Mouse (Mus musculus) forebrain, embryonic 11.5 days (tissue): ENCODE results near the gene Rnasek. TPM values are rescaled to one million over a fixed set of nuclear protein-coding genes. Genes with fewer than 3 reads are reported as not detected.

Experiments used
- ATAC-seq: fragments of 200-750 bp; cut with Nextera tagmentation; replicated peaks from 2 replicates; pipeline ENCODE4 v1.8.0; 2017; ENCODE audit warnings: moderate TSS enrichment; ENCODE audit not compliant: low FRiP score
- DNase-seq: peaks from one replicate; pipeline ENCODE4 v3.0.0-alpha.2; 2017; ENCODE audit warnings: low spot score
- H3K27ac ChIP-seq: fragments of 300-500 bp; sonication (generic); 2 replicates; pipeline ENCODE4 v1.5.1; 2014; ENCODE audit warnings: low read depth, low read length
- H3K27me3 ChIP-seq: fragments of 300-500 bp; sonication (generic); 2 replicates; pipeline ENCODE4 v1.6.1; 2014; ENCODE audit warnings: mild to moderate bottlenecking, low read length, mixed read lengths; ENCODE audit not compliant: control insufficient read depth, insufficient read depth
- H3K36me3 ChIP-seq: fragments of 300-500 bp; sonication (generic); 2 replicates; pipeline ENCODE4 v1.6.1; 2014; ENCODE audit warnings: mild to moderate bottlenecking, low read length, moderate library complexity, mixed read lengths; ENCODE audit not compliant: control insufficient read depth, insufficient read depth
- H3K4me1 ChIP-seq: fragments of 300-500 bp; sonication (generic); replicated peaks from 2 replicates; pipeline ENCODE4 v1.6.1; 2014; ENCODE audit warnings: low read length, mixed read lengths; ENCODE audit not compliant: control insufficient read depth, insufficient read depth
- H3K4me2 ChIP-seq: fragments of 300-500 bp; sonication (generic); 2 replicates; pipeline ENCODE4 v1.6.1; 2014; ENCODE audit warnings: low read depth, mild to moderate bottlenecking, low read length, moderate library complexity, mixed read lengths; ENCODE audit not compliant: severe bottlenecking
- H3K4me3 ChIP-seq: fragments of 300-500 bp; sonication (generic); 2 replicates; pipeline ENCODE4 v1.5.1; 2014; ENCODE audit warnings: low read depth, low read length
- H3K9ac ChIP-seq: fragments of 300-500 bp; sonication (generic); 2 replicates; pipeline ENCODE4 v1.6.1; 2014; ENCODE audit warnings: low read length
- H3K9me3 ChIP-seq: fragments of 300-500 bp; sonication (generic); 2 replicates; pipeline ENCODE4 v1.6.1; 2016; ENCODE audit warnings: low read length, mixed read lengths; ENCODE audit not compliant: control insufficient read depth
- WGBS: fragments of 180-500 bp; shearing (Covaris S2); extraction: QIAGEN DNeasy Blood & Tissue Kit; methylation state at CpG from one replicate; pipeline ENCODE4 v1.1.7; 2014; 5-methylcytosine and 5-hydroxymethylcytosine counted together
- polyA plus RNA-seq: library from polyadenylated mRNA; unstranded; fragments of >200 nt; fragmentation: Nextera tagmentation; extraction: Ambion mirVana; gene quantifications from 2 replicates; pipeline ENCODE4 v1.2.1, GENCODE M21; 2014

The Rnasek gene
- polyA plus RNA-seq, 1 experiment from 2014 or later, result 110 TPM

GRCm38 (mm10) chr11:70247136-70247845, 7.6 kb upstream of the Rnasek start:
- H3K9ac ChIP-seq, result no peak overlapping the region
- DNase-seq, result peak; percentile 75
- 0 out of 2 replicates have a peak, but pooled peaks cover 2% of the 10 kb centered on the region for H3K27me3 ChIP-seq
- H3K4me2 ChIP-seq, result no peak overlapping the region
- WGBS, result 50% methylated on average over 9 of the region's 9 CpGs
- no peaks in the 10 kb centered on the region for H3K9me3 ChIP-seq
- no peak overlapping the region for H3K27ac ChIP-seq
- H3K36me3 ChIP-seq, result no peaks in the 10 kb centered on the region
- H3K4me3 ChIP-seq, result no peak overlapping the region
- no peaks in the 10 kb centered on the region for H3K4me1 ChIP-seq
- ATAC-seq, result no peak

GRCm38 (mm10) chr11:70242591-70242990, 2.9 kb upstream of the Rnasek start:
- H3K4me3 ChIP-seq, result no peak overlapping the region
- H3K4me1 ChIP-seq, result peaks cover 11% of the 10 kb centered on the region
- no peaks in the 10 kb centered on the region for H3K27me3 ChIP-seq

GRCm38 (mm10) chr11:70238591-70239440, 826 bp downstream of the Rnasek start:
- Histone ChIP-seq H3K27ac (peak overlapping the region; percentile 70; the same call in 1 of the 2 replicates), H3K36me3 (peaks cover 5% of the 10 kb centered on the region; the same call in 1 of the 2 replicates), H3K4me3 (peak overlapping the region; percentile 83), H3K4me1 (peaks cover 14% of the 10 kb centered on the region), H3K27me3 (no peaks in the 10 kb centered on the region), H3K9ac (peak overlapping the region; percentile 86), H3K9me3 (no peaks in the 10 kb centered on the region), H3K4me2 (peak overlapping the region; percentile 95)
- 13% methylated on average over 23 of the region's 23 CpGs for WGBS
- no peak for DNase-seq
- no peak for ATAC-seq

More at GRCm38 (mm10) chr11:70242591-70242990, 2.9 kb upstream of the Rnasek start:
- ATAC-seq (no peak), DNase-seq (no peak)
- H3K27ac ChIP-seq, result no peak overlapping the region
- 72% methylated on average over 11 of the region's 11 CpGs for WGBS
- H3K9me3 ChIP-seq, result no peaks in the 10 kb centered on the region
- no peak overlapping the region for H3K4me2 ChIP-seq
- H3K9ac ChIP-seq, result no peak overlapping the region
- H3K36me3 ChIP-seq, result no peaks in the 10 kb centered on the region

DNA sequence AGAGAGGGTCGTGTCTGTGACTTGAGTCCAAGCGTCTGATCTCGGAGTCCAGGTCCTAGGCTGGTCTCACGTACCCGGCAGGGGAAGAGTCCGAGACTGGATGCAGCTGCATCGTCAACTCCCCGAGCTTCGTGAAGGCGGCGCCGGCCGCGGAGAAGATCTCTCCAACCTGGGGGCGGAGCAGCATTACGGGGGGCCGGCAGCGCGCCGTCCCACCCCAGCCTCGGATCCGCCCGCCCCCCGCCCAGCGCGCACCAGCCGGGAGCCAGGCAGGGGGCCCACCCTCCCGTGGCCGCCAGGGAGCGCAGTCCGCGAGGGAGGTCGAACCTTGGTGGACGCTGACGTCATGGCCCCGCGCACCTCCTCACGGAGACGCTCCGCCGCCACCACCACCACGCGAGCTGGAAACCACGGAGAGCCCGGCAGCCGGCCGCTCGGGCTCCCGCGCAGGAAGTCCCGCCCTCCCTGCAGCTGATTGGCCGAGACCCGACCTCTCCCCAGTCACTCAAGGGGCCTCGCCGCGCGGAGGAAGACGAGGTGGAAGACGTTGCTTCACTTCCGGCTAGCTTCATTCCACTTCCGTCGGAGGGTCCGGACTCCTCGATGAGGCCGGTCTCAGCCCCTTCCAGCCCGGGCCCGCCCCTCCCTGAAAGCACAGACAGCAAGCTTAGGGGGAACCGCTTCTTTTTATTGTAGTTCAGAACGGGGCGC, 2.0 kb downstream of the Rnasek start, which contains the start of gene 0610010K14Rik:
0610010K14Rik (minus strand) TSS at position 458 of the 711 bp plus-strand sequence.
- ATAC-seq (peak; percentile 95), DNase-seq (peak; percentile 99)
- peaks cover 14% of the 10 kb centered on the region for H3K4me1 ChIP-seq
- H3K4me2 ChIP-seq, result peak within 1 kb of the TSS; percentile 95
- peak within 1 kb of the TSS; percentile 83 for H3K4me3 ChIP-seq
- peak within 1 kb of the TSS; percentile 86 for H3K27ac ChIP-seq
- no peaks in the 10 kb centered on the region for H3K27me3 ChIP-seq
- H3K9ac ChIP-seq, result peak within 1 kb of the TSS; percentile 86
- no peaks in the 10 kb centered on the region for H3K9me3 ChIP-seq
- H3K36me3 ChIP-seq, result peaks cover 5% of the 10 kb centered on the region; the same call in 1 of the 2 replicates
- under 1% methylated on average over 63 of the region's 70 CpGs for WGBS

- ATAC-seq (no peak), DNase-seq (no peak)
- Histone ChIP-seq H3K36me3 (peaks cover 5% of the 10 kb centered on the region; the same call in 1 of the 2 replicates), H3K9ac (peak overlapping the region; percentile 86), H3K4me2 (peak overlapping the region; percentile 95), H3K4me3 (peak overlapping the region; percentile 83), H3K4me1 (peaks cover 14% of the 10 kb centered on the region), H3K27ac (peak overlapping the region; percentile 86), H3K9me3 (no peaks in the 10 kb centered on the region), H3K27me3 (no peaks in the 10 kb centered on the region)
- 51% methylated on average over 7 of the region's 7 CpGs for WGBS
These were observed 2.9 kb downstream of the Rnasek start for GRCm38 (mm10) chr11:70236717-70237116.

DNA sequence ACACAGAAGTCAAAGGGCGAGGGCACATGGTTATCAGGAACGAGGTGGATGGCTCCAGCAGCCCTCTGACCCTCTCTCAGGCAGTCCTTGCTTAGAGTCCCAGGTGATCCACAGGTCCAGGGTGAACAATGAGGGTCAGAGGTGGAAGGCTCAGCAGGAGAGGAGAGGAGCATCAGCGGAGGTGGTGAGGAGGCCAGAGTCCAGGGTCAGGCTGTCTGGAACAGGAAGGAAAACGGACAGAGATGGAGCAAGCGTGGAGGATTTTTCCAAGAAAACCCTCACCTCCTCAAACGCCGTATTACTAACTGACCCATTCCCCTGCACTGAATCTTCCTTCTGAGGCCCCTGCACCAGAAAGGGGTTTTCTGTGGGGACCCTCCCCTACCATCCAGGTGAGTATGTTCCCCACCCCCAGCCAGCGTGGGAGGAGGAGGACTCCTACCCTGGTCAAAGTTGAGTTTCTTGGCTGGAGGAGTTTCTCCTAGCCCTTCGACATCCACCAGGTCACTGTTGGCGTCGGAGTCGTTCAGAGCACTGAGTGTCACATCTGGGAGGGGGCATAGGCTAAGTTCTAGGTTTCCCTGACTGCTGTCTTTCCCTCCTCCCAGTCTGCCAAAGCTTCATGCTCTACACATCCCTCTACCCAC, 4.3 kb downstream of the Rnasek start:
- Histone ChIP-seq H3K9ac (no peak overlapping the region), H3K27me3 (no peaks in the 10 kb centered on the region; the same call in 1 of the 2 replicates), H3K9me3 (no peaks in the 10 kb centered on the region), H3K36me3 (peaks cover 5% of the 10 kb centered on the region; the same call in 1 of the 2 replicates), H3K4me1 (peaks cover 11% of the 10 kb centered on the region), H3K27ac (no peak overlapping the region), H3K4me2 (no peak overlapping the region), H3K4me3 (no peak overlapping the region)
- WGBS, result 91% methylated on average over 12 of the region's 12 CpGs
- ATAC-seq (no peak), DNase-seq (no peak)

DNA sequence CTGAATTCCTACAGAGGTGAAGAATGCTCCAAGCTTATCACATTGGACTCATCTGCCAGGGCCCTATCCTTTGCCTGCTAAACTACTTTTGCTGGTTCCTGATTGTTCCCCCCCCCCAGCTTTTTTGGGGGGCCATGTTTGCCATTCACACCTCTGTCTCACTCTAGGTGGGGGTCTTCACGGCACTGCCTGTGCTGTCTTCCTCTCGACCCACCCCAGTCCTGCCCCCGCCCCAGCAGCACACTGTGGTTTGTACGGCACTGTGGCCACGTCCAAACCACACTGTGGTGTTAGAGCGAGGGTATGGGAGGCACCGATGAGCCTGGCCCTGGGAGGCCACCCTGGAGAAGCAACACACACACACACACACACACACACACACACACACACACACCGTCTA, 5.1 kb downstream of the Rnasek start:
- DNase-seq, result no peak
- H3K4me1 ChIP-seq, result peaks cover 16% of the 10 kb centered on the region
- WGBS, result 88% methylated on average over 8 of the region's 8 CpGs
- H3K27me3 ChIP-seq, result peaks cover 9% of the 10 kb centered on the region
- no peaks in the 10 kb centered on the region for H3K9me3 ChIP-seq
- peaks cover 5% of the 10 kb centered on the region; the same call in 1 of the 2 replicates for H3K36me3 ChIP-seq
- no peak overlapping the region for H3K4me2 ChIP-seq
- no peak overlapping the region for H3K9ac ChIP-seq
- ATAC-seq, result no peak
- no peak overlapping the region for H3K27ac ChIP-seq
- H3K4me3 ChIP-seq, result no peak overlapping the region

DNA sequence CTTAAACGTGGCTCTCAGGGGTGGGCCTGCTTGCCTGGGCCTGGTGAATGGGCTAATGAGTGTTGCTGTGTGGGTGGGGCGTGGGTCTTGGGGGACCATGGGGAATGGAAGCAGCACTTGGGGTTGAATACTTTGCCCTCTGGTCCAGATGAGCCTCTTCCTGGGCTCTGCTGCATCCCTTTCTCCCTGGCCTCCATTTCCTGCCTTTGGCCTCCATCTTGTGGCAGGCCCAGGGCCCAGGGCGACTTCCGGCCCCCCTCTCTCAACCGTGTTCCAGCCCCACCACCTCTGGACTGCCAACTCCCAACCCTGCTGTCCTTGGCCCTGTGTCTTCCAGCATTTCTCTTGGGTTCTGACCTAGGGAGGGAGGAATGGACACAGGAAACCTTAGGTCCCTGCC, 5.6 kb downstream of the Rnasek start:
- H3K4me1 ChIP-seq, result peaks cover 17% of the 10 kb centered on the region
- no peak overlapping the region for H3K27ac ChIP-seq
- H3K9me3 ChIP-seq, result no peaks in the 10 kb centered on the region
- ATAC-seq, result no peak
- 57% methylated on average over 5 of the region's 5 CpGs for WGBS
- H3K36me3 ChIP-seq, result peaks cover 5% of the 10 kb centered on the region; the same call in 1 of the 2 replicates
- DNase-seq, result no peak
- no peak overlapping the region for H3K4me3 ChIP-seq
- no peak overlapping the region for H3K4me2 ChIP-seq
- H3K27me3 ChIP-seq, result peaks cover 13% of the 10 kb centered on the region
- H3K9ac ChIP-seq, result no peak overlapping the region
